Mouse (Mus musculus) spleen, adult 2 months (tissue): ENCODE results near the gene Capn2.

Experiments
- CTCF ChIP-seq: fragments of 200-500 bp; IDR thresholded peaks from 2 replicates; pipeline ENCODE4 v1.5.1; 2011; ENCODE audit warnings: mild to moderate bottlenecking, inconsistent platforms; ENCODE audit not compliant: insufficient read depth, insufficient read length, insufficient replicate concordance; ENCODE audit errors: extremely low read depth
- POLR2A ChIP-seq: fragments of 200-500 bp; IDR thresholded peaks from 2 replicates; pipeline ENCODE4 v1.6.1; 2011; ENCODE audit warnings: low read depth, low read length, inconsistent platforms

GRCm38 (mm10) chr1:182465978-182466377 lies 51.4 kb downstream of the Capn2 start:
- TF ChIP-seq POLR2A: no peak
- no peak for TF ChIP-seq CTCF
